Mouse (Mus musculus) hindbrain, embryonic 15.5 days (tissue): ENCODE measurements around the gene Sugct. TPM values are rescaled to one million over a fixed set of nuclear protein-coding genes. Genes with fewer than 3 reads are reported as not detected.

Source experiments
- ATAC-seq: fragments of 200-750 bp; cut with Nextera tagmentation; 2 replicates; pipeline ENCODE4 v1.8.0; 2017; ENCODE audit warnings: low read depth, moderate number of reproducible peaks, moderate TSS enrichment; ENCODE audit not compliant: low FRiP score
- H3K27ac ChIP-seq: fragments of 300-500 bp; sonication (generic); replicated peaks from 2 replicates; pipeline ENCODE4 v1.5.1; 2015; ENCODE audit warnings: mild to moderate bottlenecking, inconsistent platforms
- H3K27me3 ChIP-seq: fragments of 300-500 bp; sonication (generic); 2 replicates; pipeline ENCODE4 v1.6.1; 2015; ENCODE audit warnings: control low read depth, inconsistent platforms
- H3K36me3 ChIP-seq: fragments of 300-500 bp; sonication (generic); 2 replicates; pipeline ENCODE4 v1.6.1; 2015; ENCODE audit warnings: control low read depth, inconsistent platforms
- H3K4me1 ChIP-seq: fragments of 300-500 bp; sonication (generic); replicated peaks from 2 replicates; pipeline ENCODE4 v1.6.1; 2015; ENCODE audit warnings: control low read depth, inconsistent platforms
- H3K4me2 ChIP-seq: fragments of 300-500 bp; sonication (generic); 2 replicates; pipeline ENCODE4 v1.6.1; 2015; ENCODE audit warnings: moderate library complexity, mild to moderate bottlenecking, inconsistent platforms
- H3K4me3 ChIP-seq: fragments of 300-500 bp; sonication (generic); 2 replicates; pipeline ENCODE4 v1.5.1; 2015; ENCODE audit warnings: mild to moderate bottlenecking, inconsistent platforms
- H3K9ac ChIP-seq: fragments of 300-500 bp; sonication (generic); 2 replicates; pipeline ENCODE4 v1.6.1; 2015; ENCODE audit warnings: inconsistent platforms
- H3K9me3 ChIP-seq: fragments of 300-500 bp; sonication (generic); 2 replicates; pipeline ENCODE4 v1.6.1; 2016; ENCODE audit warnings: control low read depth, inconsistent platforms
- WGBS: fragments of 180-500 bp; shearing (Covaris S2); methylation state at CpG from one replicate; pipeline ENCODE4 v1.1.7; 2015; 5-methylcytosine and 5-hydroxymethylcytosine counted together
- polyA plus RNA-seq: library from polyadenylated mRNA; unstranded; fragments of >200 nt; fragmentation: Nextera tagmentation; extraction: Ambion mirVana; gene quantifications from 2 replicates; pipeline ENCODE4 v1.2.1, GENCODE M21; 2015

Sugct gene
- polyA plus RNA-seq, 1 experiment from 2014 or later = 2.6 TPM

GRCm38 (mm10) chr13:17421875-17422274 is 273.5 kb downstream of the Sugct start:
- ATAC-seq = no peak
- H3K36me3 ChIP-seq = no peaks in the 10 kb centered on the region
- 0 out of 2 replicates have a peak, but pooled peaks cover 6% of the 10 kb centered on the region for H3K9me3 ChIP-seq
- H3K27me3 ChIP-seq = no peaks in the 10 kb centered on the region
- no peaks in the 10 kb centered on the region for H3K4me1 ChIP-seq
- no peak overlapping the region for H3K4me2 ChIP-seq
- no peak overlapping the region for H3K9ac ChIP-seq
- WGBS = 95% methylated on average over 6 of the region's 6 CpGs
- no peak overlapping the region for H3K4me3 ChIP-seq
- no peak overlapping the region for H3K27ac ChIP-seq

GRCm38 (mm10) chr13:17420557-17420956 is 274.8 kb downstream of the Sugct start:
- no peak for ATAC-seq
- no peaks in the 10 kb centered on the region for H3K4me1 ChIP-seq
- H3K27me3 ChIP-seq = no peaks in the 10 kb centered on the region
- no peak overlapping the region for H3K9ac ChIP-seq
- no peak overlapping the region for H3K4me2 ChIP-seq
- no peak overlapping the region for H3K27ac ChIP-seq
- no peaks in the 10 kb centered on the region for H3K36me3 ChIP-seq
- 89% methylated on average over 1 of the region's 1 CpGs for WGBS
- 0 out of 2 replicates have a peak, but pooled peaks cover 6% of the 10 kb centered on the region for H3K9me3 ChIP-seq
- no peak overlapping the region for H3K4me3 ChIP-seq

- Histone ChIP-seq H3K9ac (no peak overlapping the region), H3K9me3 (no peaks in the 10 kb centered on the region), H3K4me2 (no peak overlapping the region), H3K4me1 (no peaks in the 10 kb centered on the region), H3K27me3 (no peaks in the 10 kb centered on the region), H3K27ac (no peak overlapping the region), H3K36me3 (no peaks in the 10 kb centered on the region), H3K4me3 (no peak overlapping the region)
- 93% methylated on average over 8 of the region's 8 CpGs for WGBS
- no peak for ATAC-seq
Observed at GRCm38 (mm10) chr13:17342836-17343235, 352.5 kb downstream of the Sugct start.

- WGBS = 85% methylated on average over 4 of the region's 4 CpGs
- Histone ChIP-seq H3K36me3 (no peaks in the 10 kb centered on the region), H3K9ac (no peak overlapping the region), H3K27ac (no peak overlapping the region), H3K27me3 (no peaks in the 10 kb centered on the region), H3K9me3 (no peaks in the 10 kb centered on the region), H3K4me2 (no peak overlapping the region), H3K4me1 (no peaks in the 10 kb centered on the region), H3K4me3 (no peak overlapping the region)
- no peak for ATAC-seq
Observed at GRCm38 (mm10) chr13:17335885-17336540, 359.3 kb downstream of the Sugct start.

GRCm38 (mm10) chr13:17326863-17327262 is 368.5 kb downstream of the Sugct start:
- ATAC-seq = no peak
- Histone ChIP-seq H3K36me3 (no peaks in the 10 kb centered on the region), H3K4me1 (no peaks in the 10 kb centered on the region), H3K27ac (no peak overlapping the region), H3K9me3 (no peaks in the 10 kb centered on the region), H3K27me3 (no peaks in the 10 kb centered on the region), H3K4me3 (no peak overlapping the region), H3K9ac (no peak overlapping the region), H3K4me2 (no peak overlapping the region)
- 81% methylated on average over 4 of the region's 4 CpGs for WGBS

GRCm38 (mm10) chr13:17301590-17301989 is 393.8 kb downstream of the Sugct start:
- Histone ChIP-seq H3K4me1 (no peaks in the 10 kb centered on the region), H3K4me2 (no peak overlapping the region), H3K4me3 (no peak overlapping the region), H3K36me3 (no peaks in the 10 kb centered on the region), H3K27me3 (no peaks in the 10 kb centered on the region), H3K27ac (no peak overlapping the region), H3K9me3 (no peaks in the 10 kb centered on the region), H3K9ac (no peak overlapping the region)
- no peak for ATAC-seq
- 76% methylated on average over 4 of the region's 4 CpGs for WGBS

GRCm38 (mm10) chr13:17297462-17298005 is 397.8 kb downstream of the Sugct start:
- Histone ChIP-seq H3K27ac (no peak overlapping the region), H3K4me2 (no peak overlapping the region), H3K36me3 (no peaks in the 10 kb centered on the region), H3K27me3 (no peaks in the 10 kb centered on the region), H3K9me3 (no peaks in the 10 kb centered on the region), H3K4me1 (no peaks in the 10 kb centered on the region), H3K4me3 (no peak overlapping the region), H3K9ac (no peak overlapping the region)
- ATAC-seq = no peak
- WGBS = 62% methylated on average over 1 of the region's 1 CpGs

GRCm38 (mm10) chr13:17296912-17297311 is 398.4 kb downstream of the Sugct start:
- ATAC-seq = no peak
- Histone ChIP-seq H3K9me3 (no peaks in the 10 kb centered on the region), H3K9ac (no peak overlapping the region), H3K4me3 (no peak overlapping the region), H3K27ac (no peak overlapping the region), H3K27me3 (no peaks in the 10 kb centered on the region), H3K4me2 (no peak overlapping the region), H3K36me3 (no peaks in the 10 kb centered on the region), H3K4me1 (no peaks in the 10 kb centered on the region)
- WGBS = 7% methylated on average over 4 of the region's 4 CpGs

GRCm38 (mm10) chr13:17296460-17296859 is 398.9 kb downstream of the Sugct start:
- Histone ChIP-seq H3K27ac (no peak overlapping the region), H3K27me3 (no peaks in the 10 kb centered on the region), H3K4me1 (no peaks in the 10 kb centered on the region), H3K9me3 (no peaks in the 10 kb centered on the region), H3K36me3 (no peaks in the 10 kb centered on the region), H3K4me2 (no peak overlapping the region), H3K4me3 (no peak overlapping the region), H3K9ac (no peak overlapping the region)
- 39% methylated on average over 3 of the region's 3 CpGs for WGBS
- no peak for ATAC-seq

- no peaks in the 10 kb centered on the region for H3K4me1 ChIP-seq
- H3K36me3 ChIP-seq = no peaks in the 10 kb centered on the region
- no peak for ATAC-seq
- no peak overlapping the region for H3K4me3 ChIP-seq
- no peaks in the 10 kb centered on the region for H3K9me3 ChIP-seq
- no peak overlapping the region for H3K27ac ChIP-seq
- H3K4me2 ChIP-seq = no peak overlapping the region
- WGBS = 66% methylated on average over 3 of the region's 3 CpGs
- no peaks in the 10 kb centered on the region for H3K27me3 ChIP-seq
- H3K9ac ChIP-seq = no peak overlapping the region
Observed at GRCm38 (mm10) chr13:17291057-17291456, 404.3 kb downstream of the Sugct start.

- ATAC-seq = no peak
- Histone ChIP-seq H3K27ac (no peak overlapping the region), H3K4me1 (no peaks in the 10 kb centered on the region), H3K4me2 (no peak overlapping the region), H3K36me3 (no peaks in the 10 kb centered on the region), H3K27me3 (no peaks in the 10 kb centered on the region), H3K9ac (no peak overlapping the region), H3K9me3 (no peaks in the 10 kb centered on the region), H3K4me3 (no peak overlapping the region)
- WGBS = 5% methylated on average over 1 of the region's 1 CpGs
Observed at GRCm38 (mm10) chr13:17288377-17288776, 407.0 kb downstream of the Sugct start.

GRCm38 (mm10) chr13:17245936-17246335 is 449.4 kb downstream of the Sugct start:
- no peaks in the 10 kb centered on the region for H3K27me3 ChIP-seq
- H3K4me2 ChIP-seq = no peak overlapping the region
- H3K4me1 ChIP-seq = no peaks in the 10 kb centered on the region
- H3K27ac ChIP-seq = no peak overlapping the region
- whole genome bisulfite sequencing = 92% methylated on average over 3 of the region's 3 CpGs
- H3K9ac ChIP-seq = no peak overlapping the region
- H3K9me3 ChIP-seq = no peaks in the 10 kb centered on the region
- H3K36me3 ChIP-seq = no peaks in the 10 kb centered on the region
- no peak for ATAC-seq
- H3K4me3 ChIP-seq = no peak overlapping the region

- H3K4me3 ChIP-seq = no peak overlapping the region
- no peak overlapping the region for H3K4me2 ChIP-seq
- no peaks in the 10 kb centered on the region for H3K9me3 ChIP-seq
- H3K36me3 ChIP-seq = no peaks in the 10 kb centered on the region
- 49% methylated on average over 3 of the region's 3 CpGs for WGBS
- no peak overlapping the region for H3K27ac ChIP-seq
- H3K9ac ChIP-seq = no peak overlapping the region
- H3K27me3 ChIP-seq = no peaks in the 10 kb centered on the region
- no peaks in the 10 kb centered on the region for H3K4me1 ChIP-seq
- no peak for ATAC-seq
Observed at GRCm38 (mm10) chr13:17216524-17216923, 478.8 kb downstream of the Sugct start.
